Mouse (Mus musculus) heart, postnatal 10 days (tissue): ENCODE data around the gene Slc39a11. TPM values are rescaled to one million over a fixed set of nuclear protein-coding genes. Genes with fewer than 3 reads are reported as not detected.

Experiments used
- DNase-seq, 2 experiments: peaks; one replicate each; pipeline ENCODE4 v3.0.0; 2021
- intact Hi-C: fragments of 180-260 bp; cut with DNase I; formaldehyde crosslinking; loops from one replicate; pipeline ENCODE4 v1.15.1; 2025
- total RNA-seq, 2 experiments: library from RNA; stranded (reverse); gene quantifications; 2 replicates each; pipeline ENCODE4 v1.2.3; 2021

The Slc39a11 gene
- total RNA-seq, 2 experiments from 2014 or later: 6.2 to 8.1 TPM

- no peak for DNase-seq
- intact Hi-C loops: no loop called here
These were observed 4.7 kb downstream of the Slc39a11 start for GRCm38 (mm10) chr11:113645181-113645580.

- DNase-seq: no peak
- intact Hi-C loops: no loop called here
These were observed 11.2 kb downstream of the Slc39a11 start for GRCm38 (mm10) chr11:113638680-113639079.

- no peak for DNase-seq
- intact Hi-C loops: no loop called here
These were observed 15.2 kb downstream of the Slc39a11 start for GRCm38 (mm10) chr11:113634699-113635121.

- DNase-seq: no peak
- intact Hi-C loops: no loop called here
These were observed 16.5 kb downstream of the Slc39a11 start for GRCm38 (mm10) chr11:113633398-113633797.

GRCm38 (mm10) chr11:113632303-113632702 lies 17.6 kb downstream of the Slc39a11 start:
- DNase-seq: no peak
- intact Hi-C loops: no loop called here

GRCm38 (mm10) chr11:113631862-113632261 lies 18.0 kb downstream of the Slc39a11 start:
- DNase-seq: no peak
- intact Hi-C loops: no loop called here

- intact Hi-C loops: no loop called here
- no peak for DNase-seq
These were observed 18.6 kb downstream of the Slc39a11 start for GRCm38 (mm10) chr11:113631302-113631701.

- no peak for DNase-seq
- intact Hi-C loops: loop anchor here (1.0 kb wide), 1 partner anchor 455 kb away; no protein-coding TSS in a partner anchor
These were observed 19.2 kb downstream of the Slc39a11 start for GRCm38 (mm10) chr11:113630642-113631041.

GRCm38 (mm10) chr11:113627785-113628184 lies 22.1 kb downstream of the Slc39a11 start:
- DNase-seq: peak in 1 of 2 experiments; percentile 25
- intact Hi-C loops: no loop called here

- intact Hi-C loops: no loop called here
These were observed 24.4 kb downstream of the Slc39a11 start for GRCm38 (mm10) chr11:113625437-113625836.

GRCm38 (mm10) chr11:113622028-113622427 lies 27.9 kb downstream of the Slc39a11 start:
- no peak for DNase-seq
- intact Hi-C loops: no loop called here

More at GRCm38 (mm10) chr11:113625437-113625836, 24.4 kb downstream of the Slc39a11 start:
- no peak for DNase-seq

- intact Hi-C loops: no loop called here
- no peak for DNase-seq
These were observed 28.9 kb downstream of the Slc39a11 start for GRCm38 (mm10) chr11:113621001-113621400.

- no peak for DNase-seq
- intact Hi-C loops: loop anchor here (5.0 kb wide), 1 partner anchor 442 kb away; no protein-coding TSS in a partner anchor
These were observed 30.3 kb downstream of the Slc39a11 start for GRCm38 (mm10) chr11:113619420-113620080.

GRCm38 (mm10) chr11:113618672-113619419 lies 31.0 kb downstream of the Slc39a11 start, which contains the start of gene Sstr2:
Sstr2 (plus strand) TSS chr11:113619342.
- DNase-seq: peak; percentile 60 to 61
- intact Hi-C loops: loop anchor here (5.0 kb wide), 1 partner anchor 442 kb away; no protein-coding TSS in a partner anchor

- DNase-seq: no peak
- intact Hi-C loops: loop anchor here (5.0 kb wide), 1 partner anchor 441 kb away; no protein-coding TSS in a partner anchor
These were observed 31.6 kb downstream of the Slc39a11 start for GRCm38 (mm10) chr11:113618303-113618671.

GRCm38 (mm10) chr11:113617132-113617911 lies 32.6 kb downstream of the Slc39a11 start:
- intact Hi-C loops: loop anchor here (2.0 to 5.0 kb wide), 2 partner anchors 321 to 440 kb away; no protein-coding TSS in a partner anchor
- DNase-seq: peak; percentile 59 to 82

GRCm38 (mm10) chr11:113614476-113614875 lies 35.4 kb downstream of the Slc39a11 start:
- intact Hi-C loops: no loop called here
- DNase-seq: no peak

- DNase-seq: peak; percentile 35 to 58
- intact Hi-C loops: no loop called here
These were observed 37.9 kb downstream of the Slc39a11 start for GRCm38 (mm10) chr11:113611664-113612611.

- intact Hi-C loops: no loop called here
- DNase-seq: no peak
These were observed 38.7 kb downstream of the Slc39a11 start for GRCm38 (mm10) chr11:113611112-113611646.
